Mouse (Mus musculus) kidney, adult 2 months (tissue): ENCODE measurements around the gene Epb41l4b.

Experiments
- CTCF ChIP-seq: fragments of 200-500 bp; conservative IDR thresholded peaks from 2 replicates; pipeline ENCODE4 v1.5.1; 2011; ENCODE audit warnings: low read depth, mild to moderate bottlenecking, control low read depth, low read length, moderate library complexity, mixed read lengths; ENCODE audit not compliant: insufficient read depth, insufficient read length
- POLR2A ChIP-seq: fragments of 200-500 bp; IDR thresholded peaks from one replicate; pipeline ENCODE4 v1.6.1; 2011; ENCODE audit warnings: low read depth, low read length, control low read depth

DNA sequence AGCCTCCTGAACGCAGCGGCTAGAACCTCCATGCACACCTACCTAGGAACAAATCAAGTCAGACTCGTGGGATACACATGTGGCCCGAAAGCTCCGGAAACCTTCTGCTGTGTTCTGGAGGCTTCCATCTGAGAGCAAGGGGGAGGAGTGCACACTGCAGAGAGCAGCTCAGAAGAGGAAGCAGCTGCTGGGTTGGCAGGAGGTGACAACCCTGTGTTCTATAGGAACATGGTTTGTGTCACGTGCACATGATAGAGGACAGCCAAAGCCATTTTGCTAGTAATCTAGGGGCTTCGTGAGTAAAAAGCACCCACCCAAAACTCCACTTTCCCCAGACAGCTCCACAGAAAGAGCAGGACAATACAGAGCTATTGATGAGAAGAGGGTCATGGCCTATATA lies 149.9 kb downstream of the Epb41l4b start:
- TF ChIP-seq POLR2A (no peak), CTCF (no peak)
